Comparison of ENCODE assay signal across 8 mouse cellular contexts in genomic region chr19:42612654-42613053, GRCm38 (mm10). TPM values are rescaled to one million over a fixed set of nuclear protein-coding genes. Genes with fewer than 3 reads are reported as not detected.
DNase-seq lines count a peak whose midpoint lies in the region; ATAC-seq and TF ChIP-seq lines count a peak whose summit lies in the region.

Gene Loxl4 (minus strand): TSS chr19:42612813.

- H3K9ac ChIP-seq in ES-Bruce4 (ENCODE audit: low read depth, poor library complexity, severe bottlenecking): peak within 1 kb of the TSS; percentile 25
- no peak within 1 kb of the TSS for H3K9ac ChIP-seq in hindbrain, embryonic 12.5 days
- peak within 1 kb of the TSS; percentile 41 for H3K9ac ChIP-seq in limb, embryonic 14.5 days (ENCODE audit: low read depth, low read length, severe bottlenecking)
- no peak within 1 kb of the TSS for H3K9ac ChIP-seq in midbrain, embryonic 15.5 days

- H3K9me3 ChIP-seq in ES-Bruce4 (replicated peaks; ENCODE audit: control insufficient read depth, insufficient read depth, low read length, poor library complexity, severe bottlenecking): no peaks in the 10 kb centered on the region
- H3K9me3 ChIP-seq in hindbrain, embryonic 12.5 days (replicated peaks): no peaks in the 10 kb centered on the region
- no peaks in the 10 kb centered on the region for H3K9me3 ChIP-seq in limb, embryonic 14.5 days (ENCODE audit: control insufficient read depth, low read length)
- H3K9me3 ChIP-seq in midbrain, embryonic 15.5 days: no peaks in the 10 kb centered on the region

- WGBS in hindbrain, embryonic 12.5 days: 2% methylated on average over 37 of the region's 37 CpGs
- WGBS in limb, embryonic 14.5 days: under 1% methylated on average over 25 of the region's 37 CpGs
- WGBS in midbrain, embryonic 15.5 days: 1% methylated on average over 37 of the region's 37 CpGs

- no peak for TF ChIP-seq EP300 in ES-Bruce4 (IDR thresholded peaks at IDR 0.05; ENCODE audit: insufficient read depth, low read depth, low read length)

- H3K4me3 ChIP-seq in ES-Bruce4 (ENCODE audit: low read depth, low read length): peak within 1 kb of the TSS; percentile 43
- H3K4me3 ChIP-seq in hindbrain, embryonic 12.5 days: peak within 1 kb of the TSS; percentile 32
- H3K4me3 ChIP-seq in limb, embryonic 14.5 days (replicated peaks; ENCODE audit: low read length): peak within 1 kb of the TSS; percentile 35
- H3K4me3 ChIP-seq in midbrain, embryonic 15.5 days: peak within 1 kb of the TSS; percentile 26

- H3K4me1 ChIP-seq in ES-Bruce4 (ENCODE audit: control insufficient read depth, insufficient read depth, low read length): no peaks in the 10 kb centered on the region
- peaks cover 11% of the 10 kb centered on the region for H3K4me1 ChIP-seq in hindbrain, embryonic 12.5 days
- peaks cover 12% of the 10 kb centered on the region for H3K4me1 ChIP-seq in limb, embryonic 14.5 days (ENCODE audit: control insufficient read depth, insufficient read depth, low read length)
- H3K4me1 ChIP-seq in midbrain, embryonic 15.5 days: peaks cover 5% of the 10 kb centered on the region; the same call in 1 of the 2 replicates

- no peaks in the 10 kb centered on the region for H3K27me3 ChIP-seq in ES-Bruce4 (ENCODE audit: control insufficient read depth, insufficient read depth, low read length, poor library complexity, severe bottlenecking)
- peaks cover 29% of the 10 kb centered on the region for H3K27me3 ChIP-seq in hindbrain, embryonic 12.5 days
- H3K27me3 ChIP-seq in limb, embryonic 14.5 days (ENCODE audit: control insufficient read depth, insufficient read depth, low read length): 0 out of 2 replicates have a peak, but pooled peaks cover 7% of the 10 kb centered on the region
- peaks cover 21% of the 10 kb centered on the region for H3K27me3 ChIP-seq in midbrain, embryonic 15.5 days (replicated peaks)

- no peak for TF ChIP-seq CTCF in ES-Bruce4 (IDR thresholded peaks at IDR 0.05; ENCODE audit: low read depth, low read length)

- peak within 1 kb of the TSS; percentile 56 for H3K4me2 ChIP-seq in hindbrain, embryonic 12.5 days (replicated peaks)
- peak within 1 kb of the TSS; percentile 65 for H3K4me2 ChIP-seq in limb, embryonic 14.5 days (replicated peaks; ENCODE audit: low read depth, low read length, severe bottlenecking)
- H3K4me2 ChIP-seq in midbrain, embryonic 15.5 days: peak within 1 kb of the TSS; percentile 53

- no peaks in the 10 kb centered on the region for H3K36me3 ChIP-seq in ES-Bruce4 (ENCODE audit: control insufficient read depth, insufficient read depth, low read length, poor library complexity, severe bottlenecking)
- no peaks in the 10 kb centered on the region for H3K36me3 ChIP-seq in hindbrain, embryonic 12.5 days
- no peaks in the 10 kb centered on the region for H3K36me3 ChIP-seq in limb, embryonic 14.5 days (ENCODE audit: control insufficient read depth, insufficient read depth, low read length)
- no peaks in the 10 kb centered on the region for H3K36me3 ChIP-seq in midbrain, embryonic 15.5 days (replicated peaks)

- DNase-seq in adrenal gland, adult 2 months: peak; percentile 86
- peak; percentile 84 for DNase-seq in gastrocnemius, adult 18-20 months (ENCODE audit: low spot score)
- DNase-seq in limb, embryonic 14.5 days (ENCODE audit: low spot score): no peak
- no peak for DNase-seq in right cerebral cortex, postnatal 4 days
- no peak for DNase-seq in cerebellum, adult 9-10 months

- H3K27ac ChIP-seq in ES-Bruce4 (ENCODE audit: insufficient read depth, low read length): no peak within 1 kb of the TSS
- H3K27ac ChIP-seq in hindbrain, embryonic 12.5 days: no peak within 1 kb of the TSS
- H3K27ac ChIP-seq in limb, embryonic 14.5 days (replicated peaks; ENCODE audit: low read depth, low read length): no peak within 1 kb of the TSS
- H3K27ac ChIP-seq in midbrain, embryonic 15.5 days: no peak within 1 kb of the TSS

- ATAC-seq in hindbrain, embryonic 12.5 days (ENCODE audit: low FRiP score): peak; percentile 32; the same call in 1 of the 2 replicates
- ATAC-seq in limb, embryonic 14.5 days (ENCODE audit: low FRiP score, low read depth): 0 out of 2 replicates have a peak, but pooled peaks have one; percentile 44
- ATAC-seq in midbrain, embryonic 15.5 days (replicated peaks): no peak

- no peak for TF ChIP-seq POLR2A in ES-Bruce4 (IDR thresholded peaks at IDR 0.05; ENCODE audit: insufficient read depth, low read length)
- no peak for TF ChIP-seq POLR2A in limb, embryonic 14.5 days (IDR thresholded peaks at IDR 0.05; ENCODE audit: borderline replicate concordance, extremely low read depth, insufficient read depth, insufficient read length)

RNA-seq across cellular contexts. Expression of gene Loxl4, which starts in this region (rescaled TPM):
- 3.1 and 3.8 TPM in 2 replicates for polyA plus RNA-seq in ES-Bruce4 (2011; ENCODE audit: insufficient read depth, insufficient read length, low read depth, missing spikeins)
- total RNA-seq in adrenal gland, adult 2 months (2021): 1 to 10 TPM; 2.2 to 8.6 TPM
- polyA plus RNA-seq in adrenal gland, adult 2 months (2012; rRNA removed): 0.90 and 0.95 TPM in 2 replicates
- total RNA-seq in gastrocnemius, adult 18-20 months (2021): 1 to 10 TPM in 1 of 2 experiments, under 1 TPM in 1; 0.64 to 1.5 TPM
- polyA plus RNA-seq in hindbrain, embryonic 12.5 days (2016; fragmentation: Nextera tagmentation; extraction: Ambion mirVana): 0.19 and 0.51 TPM in 2 replicates
- 11.9 TPM in 2 replicates for polyA plus RNA-seq in limb, embryonic 14.5 days (2012; rRNA removed)
- 1.3 and 2.5 TPM in 2 replicates for polyA plus RNA-seq in limb, embryonic 14.5 days (2014; fragmentation: Nextera tagmentation; extraction: Ambion mirVana)
- polyA plus RNA-seq in midbrain, embryonic 15.5 days (2015; fragmentation: Nextera tagmentation; extraction: Ambion mirVana): 0.14 TPM in 2 replicates

Comparison
In these comparisons a context has a peak if more than half of its experiments do, and no peak if none do; other contexts are left out.
1. Peak in ATAC-seq, H3K4me3 ChIP-seq and H3K4me2 ChIP-seq in hindbrain, embryonic 12.5 days; RNA of the gene not detected or under 1 TPM.
2. H3K9ac ChIP-seq: peak in ES-Bruce4 (single experiment) and limb, embryonic 14.5 days (single experiment); none in hindbrain, embryonic 12.5 days (single experiment) and midbrain, embryonic 15.5 days (single experiment).
3. DNase-seq: peak in adrenal gland, adult 2 months (single experiment) and gastrocnemius, adult 18-20 months (single experiment); none in limb, embryonic 14.5 days (single experiment), right cerebral cortex, postnatal 4 days (single experiment) and cerebellum, adult 9-10 months (single experiment).
4. Peak in every context shown above with its lines, with median percentiles within 50 percentile points of each other: H3K4me3 ChIP-seq and H3K4me2 ChIP-seq.